Mouse (Mus musculus): ENCODE measurements around the gene Gm20388. TPM values are rescaled to one million over a fixed set of nuclear protein-coding genes. Genes with fewer than 3 reads are reported as not detected.

The Gm20388 gene
- polyA plus RNA-seq, 1 experiment from 2014 or later, result 7.4 TPM

- WGBS, result 89% methylated on average over 7 of the region's 7 CpGs
- Histone ChIP-seq H3K9me3 (replicated peaks; ENCODE audit: control insufficient read depth, low read length) (no peaks in the 10 kb centered on the region), H3K4me2 (ENCODE audit: low read depth, low read length) (no peak overlapping the region), H3K36me3 (ENCODE audit: control insufficient read depth, insufficient read depth, low read length) (peaks cover 25% of the 10 kb centered on the region), H3K27me3 (ENCODE audit: control insufficient read depth, insufficient read depth, low read length) (no peaks in the 10 kb centered on the region), H3K27ac (ENCODE audit: low read length) (no peak overlapping the region), H3K9ac (ENCODE audit: low read length) (no peak overlapping the region), H3K4me1 (ENCODE audit: control insufficient read depth, insufficient read depth, low read length) (peaks cover 9% of the 10 kb centered on the region), H3K4me3 (replicated peaks; ENCODE audit: low read length) (no peak overlapping the region)
- ATAC-seq (ENCODE audit: insufficient read depth, low FRiP score), result no peak
Measured at GRCm38 (mm10) chr8:123482627-123483026, 3572.0 kb downstream of the Gm20388 start.

DNA sequence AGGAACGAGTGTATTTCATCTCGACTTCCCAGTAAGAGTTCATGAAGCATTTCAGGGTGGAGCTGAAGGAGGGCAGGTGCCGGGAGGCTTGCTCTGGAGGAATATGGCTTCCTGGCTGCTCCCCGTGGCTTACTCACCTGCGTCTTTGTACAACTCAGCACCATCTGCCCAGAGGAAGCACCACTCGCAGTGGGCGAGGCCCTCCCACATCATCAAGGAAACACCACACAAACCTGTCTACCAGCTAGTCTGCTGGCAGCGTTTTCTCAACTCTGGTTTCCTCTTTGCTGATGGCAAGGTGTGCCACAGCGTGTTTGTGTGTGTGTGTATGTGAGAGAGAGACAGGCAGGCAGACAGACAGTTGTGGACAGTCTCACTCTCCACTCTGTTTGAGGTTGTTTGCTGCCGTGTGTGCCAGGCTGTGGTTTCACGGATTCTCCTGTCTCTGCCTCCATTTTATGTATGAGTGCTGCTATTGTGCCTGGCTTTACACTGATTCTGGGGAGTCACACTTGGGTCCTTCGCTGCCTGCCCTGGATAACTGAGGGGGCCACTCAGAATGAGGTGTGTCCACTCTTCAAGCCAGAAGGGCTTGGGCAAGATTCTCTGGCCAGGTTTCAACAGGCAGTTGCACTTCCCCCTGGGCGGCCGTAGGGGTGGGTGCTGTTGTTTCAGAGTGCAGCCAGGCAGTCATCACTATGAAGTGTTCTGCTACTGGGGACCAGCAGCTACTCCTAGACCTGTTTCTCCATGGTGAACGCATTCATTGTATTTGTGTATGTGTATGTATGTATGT lies 3580.8 kb downstream of the Gm20388 start:
- ATAC-seq (ENCODE audit: insufficient read depth, low FRiP score), result no peak
- 90% methylated on average over 15 of the region's 15 CpGs for WGBS
- Histone ChIP-seq H3K27me3 (ENCODE audit: control insufficient read depth, insufficient read depth, low read length) (no peaks in the 10 kb centered on the region), H3K9me3 (replicated peaks; ENCODE audit: control insufficient read depth, low read length) (no peaks in the 10 kb centered on the region), H3K4me3 (replicated peaks; ENCODE audit: low read length) (no peak overlapping the region), H3K36me3 (ENCODE audit: control insufficient read depth, insufficient read depth, low read length) (peaks cover 35% of the 10 kb centered on the region), H3K4me1 (ENCODE audit: control insufficient read depth, insufficient read depth, low read length) (no peaks in the 10 kb centered on the region), H3K4me2 (ENCODE audit: low read depth, low read length) (no peak overlapping the region), H3K27ac (ENCODE audit: low read length) (no peak overlapping the region), H3K9ac (ENCODE audit: low read length) (no peak overlapping the region)

GRCm38 (mm10) chr8:123492898-123493297 lies 3582.3 kb downstream of the Gm20388 start:
- ATAC-seq (ENCODE audit: insufficient read depth, low FRiP score), result no peak
- 93% methylated on average over 9 of the region's 9 CpGs for WGBS

DNA sequence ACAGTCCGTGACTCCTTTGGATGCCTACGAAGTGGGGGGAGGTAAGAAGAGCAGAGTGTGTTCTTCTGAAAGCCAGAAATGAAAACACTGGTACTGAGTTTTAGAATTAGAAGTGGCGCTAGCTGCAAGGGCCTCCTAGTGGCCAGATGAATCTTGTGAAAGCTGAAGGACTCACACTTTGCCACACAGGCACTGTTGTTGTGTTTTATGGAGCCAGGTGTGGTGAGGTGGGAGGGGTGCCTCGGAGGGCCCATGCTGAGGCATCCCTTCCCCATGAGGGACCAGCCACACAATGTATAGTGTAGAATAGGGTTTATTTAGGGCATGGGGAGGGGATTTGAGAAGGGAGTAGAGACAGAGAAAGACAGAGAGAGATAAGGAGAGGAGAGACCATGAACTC lies 3587.1 kb downstream of the Gm20388 start:
- H3K36me3 ChIP-seq (ENCODE audit: control insufficient read depth, insufficient read depth, low read length), result peaks cover 23% of the 10 kb centered on the region
- no peak overlapping the region for H3K27ac ChIP-seq (ENCODE audit: low read length)
- WGBS, result 78% methylated on average over 4 of the region's 4 CpGs

More at GRCm38 (mm10) chr8:123492898-123493297, 3582.3 kb downstream of the Gm20388 start:
- Histone ChIP-seq H3K9me3 (replicated peaks; ENCODE audit: control insufficient read depth, low read length) (no peaks in the 10 kb centered on the region), H3K27ac (ENCODE audit: low read length) (no peak overlapping the region), H3K4me3 (replicated peaks; ENCODE audit: low read length) (no peak overlapping the region), H3K4me1 (ENCODE audit: control insufficient read depth, insufficient read depth, low read length) (no peaks in the 10 kb centered on the region), H3K4me2 (ENCODE audit: low read depth, low read length) (no peak overlapping the region), H3K27me3 (ENCODE audit: control insufficient read depth, insufficient read depth, low read length) (no peaks in the 10 kb centered on the region), H3K9ac (ENCODE audit: low read length) (no peak overlapping the region), H3K36me3 (ENCODE audit: control insufficient read depth, insufficient read depth, low read length) (peaks cover 23% of the 10 kb centered on the region; the same call in 1 of the 2 replicates)

GRCm38 (mm10) chr8:123498963-123499362 lies 3588.3 kb downstream of the Gm20388 start:
- Histone ChIP-seq H3K36me3 (ENCODE audit: control insufficient read depth, insufficient read depth, low read length) (peaks cover 36% of the 10 kb centered on the region), H3K9me3 (replicated peaks; ENCODE audit: control insufficient read depth, low read length) (no peaks in the 10 kb centered on the region), H3K4me1 (ENCODE audit: control insufficient read depth, insufficient read depth, low read length) (no peaks in the 10 kb centered on the region), H3K4me2 (ENCODE audit: low read depth, low read length) (no peak overlapping the region), H3K27me3 (ENCODE audit: control insufficient read depth, insufficient read depth, low read length) (no peaks in the 10 kb centered on the region), H3K4me3 (replicated peaks; ENCODE audit: low read length) (no peak overlapping the region), H3K9ac (ENCODE audit: low read length) (no peak overlapping the region), H3K27ac (ENCODE audit: low read length) (no peak overlapping the region)
- no peak for ATAC-seq (ENCODE audit: insufficient read depth, low FRiP score)
- 87% methylated on average over 11 of the region's 11 CpGs for WGBS

More for the DNA sequence above, 3587.1 kb downstream of the Gm20388 start:
- no peak for ATAC-seq (ENCODE audit: insufficient read depth, low FRiP score)
- H3K9me3 ChIP-seq (replicated peaks; ENCODE audit: control insufficient read depth, low read length), result no peaks in the 10 kb centered on the region
- no peaks in the 10 kb centered on the region for H3K27me3 ChIP-seq (ENCODE audit: control insufficient read depth, insufficient read depth, low read length)
- H3K4me1 ChIP-seq (ENCODE audit: control insufficient read depth, insufficient read depth, low read length), result no peaks in the 10 kb centered on the region
- H3K9ac ChIP-seq (ENCODE audit: low read length), result no peak overlapping the region
- no peak overlapping the region for H3K4me3 ChIP-seq (replicated peaks; ENCODE audit: low read length)
- no peak overlapping the region for H3K4me2 ChIP-seq (ENCODE audit: low read depth, low read length)

- H3K27ac ChIP-seq (ENCODE audit: low read length), result no peak overlapping the region
- ATAC-seq (ENCODE audit: insufficient read depth, low FRiP score), result no peak
- no peaks in the 10 kb centered on the region for H3K9me3 ChIP-seq (replicated peaks; ENCODE audit: control insufficient read depth, low read length)
- H3K9ac ChIP-seq (ENCODE audit: low read length), result no peak overlapping the region
- H3K4me1 ChIP-seq (ENCODE audit: control insufficient read depth, insufficient read depth, low read length), result no peaks in the 10 kb centered on the region
- H3K36me3 ChIP-seq (ENCODE audit: control insufficient read depth, insufficient read depth, low read length), result peaks cover 39% of the 10 kb centered on the region
- 93% methylated on average over 11 of the region's 11 CpGs for WGBS
- H3K4me3 ChIP-seq (replicated peaks; ENCODE audit: low read length), result no peak overlapping the region
- no peaks in the 10 kb centered on the region for H3K27me3 ChIP-seq (ENCODE audit: control insufficient read depth, insufficient read depth, low read length)
- H3K4me2 ChIP-seq (ENCODE audit: low read depth, low read length), result no peak overlapping the region
Measured at GRCm38 (mm10) chr8:123499556-123499955, 3588.9 kb downstream of the Gm20388 start.

- Histone ChIP-seq H3K4me3 (replicated peaks; ENCODE audit: low read length) (no peak overlapping the region), H3K9ac (ENCODE audit: low read length) (no peak overlapping the region), H3K4me2 (ENCODE audit: low read depth, low read length) (no peak overlapping the region), H3K9me3 (replicated peaks; ENCODE audit: control insufficient read depth, low read length) (no peaks in the 10 kb centered on the region), H3K27me3 (ENCODE audit: control insufficient read depth, insufficient read depth, low read length) (no peaks in the 10 kb centered on the region), H3K36me3 (ENCODE audit: control insufficient read depth, insufficient read depth, low read length) (peaks cover 39% of the 10 kb centered on the region), H3K4me1 (ENCODE audit: control insufficient read depth, insufficient read depth, low read length) (no peaks in the 10 kb centered on the region), H3K27ac (ENCODE audit: low read length) (no peak overlapping the region)
- ATAC-seq (ENCODE audit: insufficient read depth, low FRiP score), result no peak
- 86% methylated on average over 5 of the region's 5 CpGs for WGBS
Measured at GRCm38 (mm10) chr8:123502192-123502591, 3591.6 kb downstream of the Gm20388 start.

- Histone ChIP-seq H3K4me2 (ENCODE audit: low read depth, low read length) (no peak overlapping the region), H3K36me3 (ENCODE audit: control insufficient read depth, insufficient read depth, low read length) (peaks cover 33% of the 10 kb centered on the region), H3K27me3 (ENCODE audit: control insufficient read depth, insufficient read depth, low read length) (no peaks in the 10 kb centered on the region), H3K27ac (ENCODE audit: low read length) (no peak overlapping the region), H3K4me3 (replicated peaks; ENCODE audit: low read length) (no peak overlapping the region), H3K9ac (ENCODE audit: low read length) (no peak overlapping the region), H3K4me1 (ENCODE audit: control insufficient read depth, insufficient read depth, low read length) (no peaks in the 10 kb centered on the region), H3K9me3 (replicated peaks; ENCODE audit: control insufficient read depth, low read length) (no peaks in the 10 kb centered on the region)
- ATAC-seq (ENCODE audit: insufficient read depth, low FRiP score), result no peak
- 97% methylated on average over 6 of the region's 6 CpGs for WGBS
Measured at GRCm38 (mm10) chr8:123503801-123504467, 3593.3 kb downstream of the Gm20388 start.

- no peak overlapping the region for H3K27ac ChIP-seq (ENCODE audit: low read length)
- ATAC-seq (ENCODE audit: insufficient read depth, low FRiP score), result no peak
- no peaks in the 10 kb centered on the region for H3K4me1 ChIP-seq (ENCODE audit: control insufficient read depth, insufficient read depth, low read length)
- no peak overlapping the region for H3K4me2 ChIP-seq (ENCODE audit: low read depth, low read length)
- no peaks in the 10 kb centered on the region for H3K27me3 ChIP-seq (ENCODE audit: control insufficient read depth, insufficient read depth, low read length)
- no peaks in the 10 kb centered on the region for H3K9me3 ChIP-seq (replicated peaks; ENCODE audit: control insufficient read depth, low read length)
- H3K36me3 ChIP-seq (ENCODE audit: control insufficient read depth, insufficient read depth, low read length), result peaks cover 27% of the 10 kb centered on the region
- 87% methylated on average over 9 of the region's 9 CpGs for WGBS
- H3K4me3 ChIP-seq (replicated peaks; ENCODE audit: low read length), result no peak overlapping the region
- H3K9ac ChIP-seq (ENCODE audit: low read length), result no peak overlapping the region
Measured at GRCm38 (mm10) chr8:123504591-123505195, 3594.1 kb downstream of the Gm20388 start.
